Mouse (Mus musculus): Measurements from ENCODE around the gene Dgkg. TPM values are rescaled to one million over a fixed set of nuclear protein-coding genes. Genes with fewer than 3 reads are reported as not detected.

The Dgkg gene
- total RNA-seq (2015): 35.0 and 35.3 TPM in 2 replicates
- 33.4 and 38.9 TPM in 2 replicates for total RNA-seq (2017)

- ATAC-seq (ENCODE audit: poor library complexity, severe bottlenecking): peak; percentile 62
Observed at GRCm38 (mm10) chr16:22656533-22657444, at the start of gene Dgkg. Gene Dgkg, minus strand, starts transcription at chr16:22657221.

GRCm38 (mm10) chr16:22704946-22705345, 47.9 kb upstream of the Dgkg start:
- ATAC-seq (ENCODE audit: poor library complexity, severe bottlenecking): no peak

DNA sequence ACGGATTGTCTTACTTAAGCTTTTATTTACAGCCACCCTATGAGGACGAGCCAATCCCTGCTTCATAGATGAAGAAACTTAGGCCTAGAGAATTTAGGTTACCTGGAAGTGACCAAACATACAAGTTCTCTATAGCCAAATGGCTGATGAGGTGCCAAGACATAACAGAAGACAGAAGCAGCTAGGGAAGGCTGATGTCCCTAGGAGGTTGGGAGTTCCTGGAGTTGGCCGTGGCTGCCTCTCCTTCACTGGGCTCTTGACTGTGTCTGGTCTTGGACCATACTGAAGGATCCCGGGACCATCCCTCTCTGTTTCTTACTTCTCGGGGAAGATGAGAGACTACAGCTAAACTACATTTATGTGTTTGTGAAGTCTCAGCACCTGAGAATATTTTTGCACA, 47.1 kb upstream of the Dgkg start:
- ATAC-seq (ENCODE audit: poor library complexity, severe bottlenecking): no peak

GRCm38 (mm10) chr16:22698846-22699760, 42.1 kb upstream of the Dgkg start:
- ATAC-seq (ENCODE audit: poor library complexity, severe bottlenecking): no peak

- ATAC-seq (ENCODE audit: poor library complexity, severe bottlenecking): no peak
Observed at GRCm38 (mm10) chr16:22698101-22698500, 41.1 kb upstream of the Dgkg start.

DNA sequence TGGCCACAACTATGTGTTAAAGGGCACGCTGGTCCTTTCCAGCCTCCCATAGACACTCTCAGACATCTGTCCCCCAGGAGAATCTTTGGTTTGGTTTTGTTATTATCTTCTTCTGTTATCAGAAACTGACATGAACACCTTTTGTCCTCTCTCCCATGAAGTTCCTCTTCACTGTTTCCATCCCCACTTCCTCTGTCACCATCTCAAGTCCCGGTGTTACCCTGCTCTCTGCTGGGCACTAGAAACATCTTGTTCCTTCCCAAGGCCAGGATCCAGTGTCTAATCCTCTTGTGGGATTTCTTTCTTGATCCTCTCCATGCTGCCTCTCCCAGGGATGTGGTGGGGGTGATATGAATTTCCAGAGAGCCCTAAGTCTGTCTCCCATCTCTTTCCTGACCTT, 32.6 kb upstream of the Dgkg start:
- ATAC-seq (ENCODE audit: poor library complexity, severe bottlenecking): no peak

GRCm38 (mm10) chr16:22687711-22688230, 30.8 kb upstream of the Dgkg start:
- no peak for ATAC-seq (ENCODE audit: poor library complexity, severe bottlenecking)

DNA sequence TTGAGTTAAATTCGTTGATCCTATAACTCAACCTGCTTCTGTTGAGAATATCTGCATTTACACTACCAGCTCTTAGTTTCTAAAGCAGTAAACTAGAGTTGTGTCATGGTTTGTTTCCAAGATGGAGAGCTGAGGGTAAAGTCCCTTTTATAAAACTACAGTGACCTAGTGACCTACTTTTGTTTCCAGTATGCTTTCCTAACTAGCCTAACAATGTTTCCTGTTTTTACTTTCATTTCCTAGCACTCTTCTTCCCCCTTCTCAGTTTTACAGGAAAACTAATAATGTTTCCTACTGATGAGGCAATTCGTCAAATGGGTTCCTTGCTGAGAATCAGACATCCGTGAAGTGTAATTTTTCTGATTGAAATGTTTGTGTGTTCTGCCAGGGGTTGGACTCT, 26.6 kb upstream of the Dgkg start:
- ATAC-seq (ENCODE audit: poor library complexity, severe bottlenecking): peak; percentile 54

GRCm38 (mm10) chr16:22682727-22683126, 25.7 kb upstream of the Dgkg start:
- ATAC-seq (ENCODE audit: poor library complexity, severe bottlenecking): no peak

DNA sequence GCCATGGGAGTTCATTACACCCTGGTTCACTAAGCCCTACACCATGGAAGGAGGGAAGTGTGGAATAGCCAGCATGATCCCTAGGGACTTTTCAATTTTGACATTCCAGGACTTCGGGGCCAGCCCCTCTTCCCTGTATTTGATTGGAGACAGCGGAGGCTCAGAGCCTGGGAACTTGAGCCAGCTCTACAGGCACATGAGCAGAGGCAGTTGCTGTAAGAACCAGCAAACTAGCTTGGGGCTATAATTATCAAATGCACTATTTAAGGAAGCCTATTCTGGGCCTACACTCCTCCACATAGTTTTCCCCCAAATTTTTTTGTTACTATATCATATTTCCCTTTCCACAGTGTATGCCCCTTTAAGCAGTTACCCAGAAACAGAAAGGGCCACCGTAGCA, 22.6 kb upstream of the Dgkg start:
- ATAC-seq (ENCODE audit: poor library complexity, severe bottlenecking): no peak

- ATAC-seq (ENCODE audit: poor library complexity, severe bottlenecking): no peak
Observed at GRCm38 (mm10) chr16:22674636-22675035, 17.6 kb upstream of the Dgkg start.

- ATAC-seq (ENCODE audit: poor library complexity, severe bottlenecking): no peak; the same call in 1 of the 2 replicates
Observed at GRCm38 (mm10) chr16:22674164-22674563, 17.1 kb upstream of the Dgkg start.

GRCm38 (mm10) chr16:22664033-22664432, 7.0 kb upstream of the Dgkg start:
- ATAC-seq (ENCODE audit: poor library complexity, severe bottlenecking): peak; percentile 67

DNA sequence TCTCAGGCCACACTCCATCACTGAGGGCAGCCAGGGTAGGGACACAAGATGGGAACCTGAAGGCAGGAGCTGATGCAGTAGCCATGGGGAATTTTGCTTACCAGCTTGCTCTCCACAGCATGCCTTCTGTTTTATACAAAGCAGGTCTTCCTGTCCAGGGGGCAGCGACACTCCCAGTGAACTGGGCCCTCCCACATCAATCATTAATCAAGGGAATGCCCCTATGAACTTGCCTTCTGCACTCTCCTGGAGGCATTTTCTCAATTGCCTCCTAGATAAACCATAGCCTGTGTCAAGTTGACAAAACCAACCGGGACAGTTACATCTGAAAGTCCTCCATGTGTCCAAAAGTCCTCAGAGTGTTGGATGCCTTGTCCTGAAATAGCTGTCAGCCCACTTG, 6.1 kb upstream of the Dgkg start:
- ATAC-seq (ENCODE audit: poor library complexity, severe bottlenecking): no peak

DNA sequence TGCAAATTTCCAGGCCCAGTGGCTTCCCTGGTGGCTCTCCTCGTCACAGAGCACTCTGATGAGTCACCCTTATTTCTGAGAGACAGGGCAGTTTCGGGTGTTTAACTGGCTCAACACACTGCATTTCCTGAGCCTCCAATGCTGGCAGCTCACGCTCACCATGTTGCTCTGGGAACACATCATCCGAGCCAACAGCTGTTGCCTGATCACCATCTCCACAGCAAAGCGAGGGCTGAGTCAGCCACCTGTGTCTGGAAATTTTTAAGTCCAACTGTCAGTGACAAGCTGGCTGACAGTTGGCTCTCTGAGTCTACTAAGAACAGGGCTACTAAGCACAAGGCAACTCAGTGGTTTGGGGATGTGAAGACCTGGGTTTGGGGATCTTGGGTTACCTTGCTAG, 4.1 kb upstream of the Dgkg start:
- ATAC-seq (ENCODE audit: poor library complexity, severe bottlenecking): no peak

- peak; percentile 31 for ATAC-seq (ENCODE audit: poor library complexity, severe bottlenecking)
Observed at GRCm38 (mm10) chr16:22657874-22658789, 1.1 kb upstream of the Dgkg start.

GRCm38 (mm10) chr16:22655812-22656211, 1.2 kb downstream of the Dgkg start:
- peak; percentile 4; the same call in 1 of the 2 replicates for ATAC-seq (ENCODE audit: poor library complexity, severe bottlenecking)

DNA sequence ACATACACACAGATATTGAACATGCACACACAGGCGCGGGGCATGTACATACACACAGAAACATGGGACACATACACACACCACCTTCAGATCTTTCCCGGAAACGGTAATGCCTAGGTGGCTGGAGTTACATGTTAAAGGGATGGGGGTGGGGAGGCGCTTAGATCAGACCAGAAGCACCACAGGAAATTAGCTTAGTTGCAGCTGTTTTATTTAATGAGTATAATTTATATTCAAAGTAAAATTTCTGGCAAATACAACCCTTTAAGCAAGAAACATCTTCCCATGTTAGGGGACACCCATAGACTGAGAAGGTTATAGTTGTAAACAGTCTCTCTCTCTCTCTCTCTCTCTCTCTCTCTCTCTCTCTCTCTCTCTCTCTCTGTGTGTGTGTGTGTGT, 1.8 kb downstream of the Dgkg start:
- ATAC-seq (ENCODE audit: poor library complexity, severe bottlenecking): no peak

DNA sequence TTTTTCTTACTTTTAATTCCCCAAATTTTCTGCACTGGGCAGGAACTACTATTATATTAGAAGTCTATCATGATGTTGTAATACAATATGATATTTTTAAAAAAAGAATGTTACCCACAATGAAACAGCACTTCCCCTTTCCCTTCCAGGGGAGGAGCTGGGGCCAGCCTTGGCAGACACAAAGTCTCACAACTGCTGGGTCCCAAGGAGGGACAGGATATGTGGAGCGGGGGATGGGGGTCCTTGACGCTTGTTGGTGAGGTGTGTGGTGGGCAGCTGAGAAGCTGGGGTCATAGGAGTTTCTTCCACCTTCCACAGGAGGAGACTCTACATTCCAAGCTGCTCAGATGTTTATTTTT, 2.6 kb downstream of the Dgkg start:
- ATAC-seq (ENCODE audit: poor library complexity, severe bottlenecking): peak; percentile 43

GRCm38 (mm10) chr16:22653817-22654476, 3.1 kb downstream of the Dgkg start:
- ATAC-seq (ENCODE audit: poor library complexity, severe bottlenecking): no peak

All from megakaryocyte, adult 5-6 weeks (primary cell).